Comparison of ENCODE assay signal across 28 mouse cellular contexts in the genomic region with DNA sequence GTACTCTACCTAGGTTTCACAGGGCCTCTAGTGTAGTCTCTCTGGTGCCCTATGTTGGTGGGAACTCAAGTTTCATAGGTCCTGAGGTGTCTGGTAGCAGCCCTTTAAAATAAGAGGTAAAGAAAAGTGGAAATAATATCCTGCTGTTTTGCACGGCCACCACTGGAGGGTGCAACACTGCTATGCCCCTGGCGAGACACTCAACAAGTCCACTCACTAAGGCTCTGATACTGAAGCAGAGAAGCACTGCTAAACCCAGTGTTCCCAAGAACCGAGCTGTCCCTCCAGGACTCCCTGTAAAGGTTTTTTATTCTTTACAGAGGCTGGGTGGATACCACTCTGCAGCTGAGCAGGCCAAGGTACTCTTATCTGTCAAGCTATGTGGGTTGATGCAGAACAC. TPM values are rescaled to one million over a fixed set of nuclear protein-coding genes. Genes with fewer than 3 reads are reported as not detected.
DNase-seq lines count a peak whose midpoint lies in the region; ATAC-seq and TF ChIP-seq lines count a peak whose summit lies in the region.
"Not testable (repeated sequence)": the region's sequence is repeated elsewhere in the genome, so short reads cannot be mapped to it uniquely, and the experiment has no call there.
"Had no signal": no experiment of that assay in that cellular context is flagged by ENCODE, and none has a peak within 500 bp of the region (broad histone marks: within the 10 kb centered on the region; RNA-seq: fewer than 3 reads in every experiment).

No protein-coding gene starts in this region.

- not testable (repeated sequence) for H3K9me3 ChIP-seq in E14TG2a.4 (ENCODE audit: low read length); intestine, postnatal 0 days (ENCODE audit: control insufficient read depth); limb, embryonic 11.5 days (ENCODE audit: control insufficient read depth, low read length)

- not testable (repeated sequence) for H3K36me3 ChIP-seq in E14TG2a.4 (ENCODE audit: insufficient read depth, low read length); heart, adult 2 months (ENCODE audit: control insufficient read depth, insufficient read depth, low read length); intestine, postnatal 0 days (ENCODE audit: control insufficient read depth, insufficient read depth); limb, embryonic 11.5 days (ENCODE audit: control insufficient read depth, insufficient read depth, low read length)

- not testable (repeated sequence) for TF ChIP-seq POLR2A in heart, adult 2 months (IDR thresholded peaks at IDR 0.05; ENCODE audit: insufficient read depth, low read depth, low read length)

- intact Hi-C loops in heart, adult 2 months (cut with DNase I) = loop anchor here (5.0 kb wide), 1 partner anchor 251 kb away; no protein-coding TSS in a partner anchor

- not testable (repeated sequence) for H3K27ac ChIP-seq in heart, adult 2 months; intestine, postnatal 0 days (ENCODE audit: low read depth, low read length); limb, embryonic 11.5 days (replicated peaks; ENCODE audit: low read depth, low read length)

- H3K79me2 ChIP-seq in heart, adult 2 months (replicated peaks; ENCODE audit: control insufficient read depth, insufficient read depth, low read length) = not testable (repeated sequence)

- H3K4me1 ChIP-seq in E14TG2a.4 (replicated peaks; ENCODE audit: low read depth, low read length); heart, adult 2 months (ENCODE audit: control insufficient read depth, insufficient read depth, low read length); intestine, postnatal 0 days (replicated peaks; ENCODE audit: control insufficient read depth, insufficient read depth, low read length); limb, embryonic 11.5 days (ENCODE audit: control insufficient read depth, insufficient read depth, low read length): not testable (repeated sequence)

- not testable (repeated sequence) for H3K9ac ChIP-seq in heart, adult 2 months (ENCODE audit: low read depth, low read length); intestine, postnatal 0 days (ENCODE audit: low read depth, low read length); limb, embryonic 11.5 days (ENCODE audit: low read length)

- H3K4me2 ChIP-seq in intestine, postnatal 0 days (replicated peaks; ENCODE audit: low read depth); limb, embryonic 11.5 days (ENCODE audit: low read depth, severe bottlenecking): not testable (repeated sequence)

- DNase-seq in ZHBTc4 (ENCODE audit: low read depth, low spot score) = peak; percentile 59
- peak; percentile 21 for DNase-seq in embryo, embryonic 11 days
- DNase-seq in heart, adult 2 months = not testable (repeated sequence)
- DNase-seq in limb, embryonic 11.5 days (ENCODE audit: low spot score) = peak; percentile 29
- DNase-seq in lung, postnatal 14 days = peak; percentile 9
- peak; percentile 4 for DNase-seq in thymus, postnatal 14 days

- not testable (repeated sequence) for H3K4me3 ChIP-seq in E14TG2a.4 (replicated peaks; ENCODE audit: low read length); heart, adult 2 months; intestine, postnatal 0 days (ENCODE audit: low read depth, low read length); limb, embryonic 11.5 days (ENCODE audit: low read depth, low read length)

- not testable (repeated sequence) for H3K27me3 ChIP-seq in E14TG2a.4 (ENCODE audit: insufficient read depth, low read length); heart, adult 2 months (ENCODE audit: control insufficient read depth, insufficient read depth, low read length); intestine, postnatal 0 days (replicated peaks; ENCODE audit: control insufficient read depth, insufficient read depth, low read length); limb, embryonic 11.5 days (ENCODE audit: control insufficient read depth, insufficient read depth, low read length)

- 26% methylated on average over 3 of the region's 3 CpGs for WGBS in heart, adult 2 months
- WGBS in intestine, postnatal 0 days = 14% methylated on average over 3 of the region's 3 CpGs
- WGBS in limb, embryonic 11.5 days = 23% methylated on average over 3 of the region's 3 CpGs

- TF ChIP-seq EP300 in heart, adult 2 months (IDR thresholded peaks at IDR 0.05; ENCODE audit: insufficient read depth, low read depth, low read length) = not testable (repeated sequence)

- ATAC-seq in intestine, postnatal 0 days = 0 out of 2 replicates have a peak, but pooled peaks have one; percentile 59
- ATAC-seq in limb, embryonic 11.5 days (ENCODE audit: insufficient number of reproducible peaks, low FRiP score, low TSS enrichment, low read depth) = not testable (repeated sequence)

- TF ChIP-seq CTCF in E14TG2a.4 (conservative IDR thresholded peaks at IDR 0.05; ENCODE audit: low read length) = peak; percentile 24; the same call in 1 of the 2 replicates
- TF ChIP-seq CTCF in heart, adult 2 months (IDR thresholded peaks at IDR 0.05) = peak; percentile 54
- peak; percentile 68 for TF ChIP-seq CTCF in intestine, postnatal 0 days (IDR thresholded peaks at IDR 0.05; ENCODE audit: low read depth)

RNA-seq across cellular contexts. Expression of a gene that starts 43.7 kb away (rescaled TPM):
- total RNA-seq in heart, adult 2 months (2021) = not detected
- not detected in 2 replicates for polyA plus RNA-seq in heart, adult 2 months (2012; rRNA removed)
- not detected in 2 replicates for polyA plus RNA-seq in intestine, postnatal 0 days (2015; fragmentation: Nextera tagmentation; extraction: Ambion mirVana)
- polyA plus RNA-seq in limb, embryonic 11.5 days (2014; fragmentation: Nextera tagmentation; extraction: Ambion mirVana) = not detected in 2 replicates
- total RNA-seq: adrenal gland, adult 2 months; gastrocnemius, postnatal 10 days; heart, adult 18-20 months; layer of hippocampus, postnatal 14 days; left cerebral cortex, postnatal 10 days; megakaryocyte-erythroid progenitor cell, adult 5-6 weeks had no signal
- polyA plus RNA-seq: adrenal gland, adult 2 months; brain, embryonic 14.5 days; C2C12; forebrain, embryonic 12.5 days; frontal cortex, adult 2 months; G1E; heart, embryonic 15.5 days; hindbrain, embryonic 11.5 days; large intestine, adult 2 months; limb, embryonic 13.5 days; liver, embryonic 16.5 days; midbrain, embryonic 15.5 days; neural tube, embryonic 15.5 days; stomach, embryonic 15.5 days; thymus, postnatal 0 days had no signal
